Mouse (Mus musculus) myocyte (in vitro differentiated cells): Measurements from ENCODE around the gene Lzts2. TPM values are rescaled to one million over a fixed set of nuclear protein-coding genes. Genes with fewer than 3 reads are reported as not detected.

Experiments used
- H3K27me3 ChIP-seq: one replicate; pipeline ENCODE4 v1.6.1; 2011; ENCODE audit not compliant: control insufficient read depth, insufficient read depth, insufficient read length
- H3K36me3 ChIP-seq: one replicate; pipeline ENCODE4 v1.6.1; 2011; ENCODE audit not compliant: control insufficient read depth, insufficient read depth
- H3K4me2 ChIP-seq: one replicate; pipeline ENCODE4 v1.6.1; 2011; ENCODE audit warnings: low read depth, control low read depth
- H3K4me3 ChIP-seq: one replicate; pipeline ENCODE4 v1.5.1; 2011; ENCODE audit warnings: mild to moderate bottlenecking, control low read depth, moderate library complexity
- H3K79me2 ChIP-seq: one replicate; pipeline ENCODE4 v1.6.1; 2011; ENCODE audit not compliant: control insufficient read depth, insufficient read depth
- H3ac ChIP-seq: one replicate; pipeline ENCODE4 v1.6.1; 2011; ENCODE audit not compliant: control insufficient read depth, insufficient read length
- CEBPB ChIP-seq: IDR thresholded peaks from 2 replicates; pipeline ENCODE4 v1.6.1; 2011; ENCODE audit warnings: mild to moderate bottlenecking, moderate library complexity; ENCODE audit not compliant: poor library complexity, insufficient read depth, severe bottlenecking
- MAX ChIP-seq: IDR thresholded peaks from one replicate; pipeline ENCODE4 v1.6.1; 2011; ENCODE audit warnings: low read depth, mild to moderate bottlenecking, control low read depth
- MYOD1 ChIP-seq, 3 experiments: IDR thresholded peaks; one replicate each; pipeline ENCODE4 v1.6.1; 2011; ENCODE audit warnings: control low read depth in 2 of 3, low read depth in 2 of 3, mild to moderate bottlenecking in 2 of 3, moderate library complexity in 1 of 3; ENCODE audit not compliant: insufficient read length in 2 of 3, control insufficient read depth in 1 of 3
- MYOG ChIP-seq, 3 experiments: IDR thresholded peaks; one replicate each; pipeline ENCODE4 v1.6.1; 2011; ENCODE audit warnings: control low read depth in 2 of 3, low read depth in 2 of 3, mild to moderate bottlenecking in 2 of 3; ENCODE audit not compliant: insufficient read length in 2 of 3, control insufficient read depth in 1 of 3, insufficient read depth in 1 of 3
- POLR2A ChIP-seq: IDR thresholded peaks from one replicate; pipeline ENCODE4 v1.6.1; 2011; ENCODE audit warnings: low read depth, mild to moderate bottlenecking, control low read depth, moderate library complexity; ENCODE audit not compliant: insufficient read length
- POLR2AphosphoS2 ChIP-seq: IDR thresholded peaks from one replicate; pipeline ENCODE4 v1.6.1; 2011; ENCODE audit warnings: low read depth, control low read depth; ENCODE audit not compliant: insufficient read length
- REST ChIP-seq: IDR thresholded peaks from one replicate; pipeline ENCODE4 v1.6.1; 2011; ENCODE audit warnings: mild to moderate bottlenecking, control low read depth, moderate library complexity; ENCODE audit not compliant: insufficient read depth, insufficient read length
- SRF ChIP-seq: IDR thresholded peaks from one replicate; pipeline ENCODE4 v1.6.1; 2011; ENCODE audit warnings: low read depth; ENCODE audit not compliant: control insufficient read depth, insufficient read length
- TCF12 ChIP-seq: IDR thresholded peaks from one replicate; pipeline ENCODE4 v1.6.1; 2011; ENCODE audit warnings: mild to moderate bottlenecking, control low read depth; ENCODE audit not compliant: poor library complexity, insufficient read depth, severe bottlenecking
- TCF3 ChIP-seq: IDR thresholded peaks from one replicate; pipeline ENCODE4 v1.6.1; 2011; ENCODE audit warnings: low read depth, control low read depth; ENCODE audit not compliant: insufficient read length
- USF1 ChIP-seq: IDR thresholded peaks from one replicate; pipeline ENCODE4 v1.6.1; 2011; ENCODE audit warnings: low read depth, mild to moderate bottlenecking, control low read depth, moderate library complexity
- polyA plus RNA-seq: library from polyadenylated mRNA; unstranded; fragments of >200 nt; fragmentation: generic; extraction: Trizol; gene quantifications from one replicate; pipeline ENCODE4 v1.2.1, GENCODE M21; 2012; ENCODE audit warnings: missing spikeins

The Lzts2 gene
- polyA plus RNA-seq, 1 experiment, result 66.1 TPM

- H3K36me3 ChIP-seq, result peaks cover 5% of the 10 kb centered on the region
- no peak overlapping the region for H3ac ChIP-seq
- H3K27me3 ChIP-seq, result no peaks in the 10 kb centered on the region
- TF ChIP-seq POLR2A (no peak), MAX (no peak), REST (no peak), TCF3 (no peak), SRF (no peak), POLR2AphosphoS2 (no peak), MYOD1 (IDR thresholded peaks at IDR 0.05; ENCODE audit: control insufficient read depth in 1 of 3, insufficient read length in 2 of 3, low read depth in 2 of 3) (no peak), MYOG (IDR thresholded peaks at IDR 0.05; ENCODE audit: control insufficient read depth in 1 of 3, insufficient read depth in 1 of 3, insufficient read length in 2 of 3, low read depth in 2 of 3) (no peak), TCF12 (no peak)
- no peak overlapping the region for H3K4me2 ChIP-seq
- H3K79me2 ChIP-seq, result no peaks in the 10 kb centered on the region
- H3K4me3 ChIP-seq, result no peak overlapping the region
Observed at GRCm38 (mm10) chr19:45029571-45029970, 15.4 kb downstream of the Lzts2 start.

GRCm38 (mm10) chr19:45030111-45030510, 15.9 kb downstream of the Lzts2 start:
- no peak overlapping the region for H3K4me3 ChIP-seq
- no peaks in the 10 kb centered on the region for H3K27me3 ChIP-seq
- no peak overlapping the region for H3ac ChIP-seq
- no peak for TF ChIP-seq USF1
- peak; percentile 53 for TF ChIP-seq POLR2AphosphoS2
- H3K4me2 ChIP-seq, result no peak overlapping the region
- peaks cover 5% of the 10 kb centered on the region for H3K36me3 ChIP-seq
- no peaks in the 10 kb centered on the region for H3K79me2 ChIP-seq

- no peak overlapping the region for H3ac ChIP-seq
- peaks cover 5% of the 10 kb centered on the region for H3K36me3 ChIP-seq
- H3K4me2 ChIP-seq, result peak overlapping the region; percentile 26
- no peak overlapping the region for H3K4me3 ChIP-seq
- TF ChIP-seq SRF (no peak), POLR2AphosphoS2 (no peak), TCF12 (no peak), CEBPB (no peak), USF1 (no peak)
- no peaks in the 10 kb centered on the region for H3K27me3 ChIP-seq
- H3K79me2 ChIP-seq, result no peaks in the 10 kb centered on the region
Observed at GRCm38 (mm10) chr19:45030746-45031693, 16.8 kb downstream of the Lzts2 start.

- no peak overlapping the region for H3K4me2 ChIP-seq
- TF ChIP-seq POLR2AphosphoS2, result no peak
- TF ChIP-seq MAX, result no peak
- TF ChIP-seq USF1, result no peak
- TF ChIP-seq MYOG (IDR thresholded peaks at IDR 0.05; ENCODE audit: control insufficient read depth in 1 of 3, insufficient read depth in 1 of 3, insufficient read length in 2 of 3, low read depth in 2 of 3), result no peak
- TF ChIP-seq REST, result no peak
- TF ChIP-seq TCF3, result no peak
- TF ChIP-seq TCF12, result no peak
- no peak for TF ChIP-seq SRF
- TF ChIP-seq MYOD1 (IDR thresholded peaks at IDR 0.05; ENCODE audit: control insufficient read depth in 1 of 3, insufficient read length in 2 of 3, low read depth in 2 of 3), result no peak
- no peak for TF ChIP-seq POLR2A
- no peaks in the 10 kb centered on the region for H3K27me3 ChIP-seq
- H3K36me3 ChIP-seq, result peaks cover 3% of the 10 kb centered on the region
- no peaks in the 10 kb centered on the region for H3K79me2 ChIP-seq
- H3ac ChIP-seq, result no peak overlapping the region
- no peak overlapping the region for H3K4me3 ChIP-seq
Observed at GRCm38 (mm10) chr19:45031780-45032179, 17.6 kb downstream of the Lzts2 start.

GRCm38 (mm10) chr19:45032570-45033332, 18.5 kb downstream of the Lzts2 start:
- H3K4me2 ChIP-seq, result no peak overlapping the region

More at GRCm38 (mm10) chr19:45032570-45033332, 18.5 kb downstream of the Lzts2 start:
- Histone ChIP-seq H3K79me2 (no peaks in the 10 kb centered on the region), H3K36me3 (no peaks in the 10 kb centered on the region), H3K4me3 (no peak overlapping the region), H3ac (no peak overlapping the region), H3K27me3 (no peaks in the 10 kb centered on the region)
- TF ChIP-seq TCF3, result no peak
- TF ChIP-seq CEBPB, result no peak
- TF ChIP-seq REST, result no peak
- peak; percentile 30 for TF ChIP-seq POLR2AphosphoS2
